Mouse (Mus musculus) thymus, adult 2 months (tissue): ENCODE data around the gene Bub1b.

Experiments used
- CTCF ChIP-seq: fragments of 200-500 bp; IDR thresholded peaks from 2 replicates; pipeline ENCODE4 v1.5.1; 2012; ENCODE audit warnings: mild to moderate bottlenecking, control low read depth, low read length, moderate library complexity, borderline replicate concordance; ENCODE audit not compliant: control insufficient read depth, poor library complexity, insufficient read depth; ENCODE audit errors: extremely low read depth
- POLR2A ChIP-seq: fragments of 200-500 bp; IDR thresholded peaks from 2 replicates; pipeline ENCODE4 v1.6.1; 2012; ENCODE audit warnings: mild to moderate bottlenecking, low read length, control low read depth, moderate library complexity; ENCODE audit not compliant: control insufficient read depth, poor library complexity, insufficient read depth; ENCODE audit errors: extremely low read depth

- TF ChIP-seq CTCF (no peak), POLR2A (no peak)
Observed at GRCm38 (mm10) chr2:118591083-118591482, 6.9 kb upstream of the Bub1b start.
